ENCODE assay signal across 10 mouse cellular contexts in genomic region chr5:111239223-111239622, GRCm38 (mm10).
DNase-seq lines count a peak whose midpoint lies in the region; ATAC-seq and TF ChIP-seq lines count a peak whose summit lies in the region.
"Had no signal": no experiment of that assay in that cellular context is flagged by ENCODE, and none has a peak within 500 bp of the region (broad histone marks: within the 10 kb centered on the region; RNA-seq: fewer than 3 reads in every experiment).

No protein-coding gene starts in this region.

- intact Hi-C loops in heart, adult 2 months (cut with DNase I) = no loop called here

- TF ChIP-seq EP300 in heart, adult 2 months (IDR thresholded peaks at IDR 0.05; ENCODE audit: insufficient read depth, low read depth, low read length) = no peak

- H3K9ac ChIP-seq in lung, embryonic 15.5 days = no peak overlapping the region
- no peak overlapping the region for H3K9ac ChIP-seq in intestine, embryonic 16.5 days (ENCODE audit: low read depth, low read length)
- H3K9ac ChIP-seq in heart, adult 2 months (ENCODE audit: low read depth, low read length) = no peak overlapping the region
- H3K9ac ChIP-seq: heart, embryonic 13.5 days had no signal

- H3K4me3 ChIP-seq in lung, embryonic 15.5 days = no peak overlapping the region
- H3K4me3 ChIP-seq in intestine, embryonic 16.5 days (ENCODE audit: low read length) = no peak overlapping the region
- H3K4me3 ChIP-seq in heart, adult 2 months = no peak overlapping the region
- H3K4me3 ChIP-seq: heart, embryonic 13.5 days had no signal

- 0 out of 2 replicates have a peak, but pooled peaks have one; percentile 24 for ATAC-seq in lung, embryonic 15.5 days (ENCODE audit: borderline replicate concordance, extremely low read depth, low FRiP score, low TSS enrichment)
- ATAC-seq in intestine, embryonic 16.5 days = peak; percentile 79

- TF ChIP-seq CTCF in heart, adult 2 months (IDR thresholded peaks at IDR 0.05) = no peak

- H3K9me3 ChIP-seq in lung, embryonic 15.5 days = no peaks in the 10 kb centered on the region
- H3K9me3 ChIP-seq in intestine, embryonic 16.5 days (ENCODE audit: control insufficient read depth, low read length) = no peaks in the 10 kb centered on the region
- H3K9me3 ChIP-seq: heart, embryonic 13.5 days had no signal

- no peak for TF ChIP-seq POLR2A in heart, adult 2 months (IDR thresholded peaks at IDR 0.05; ENCODE audit: insufficient read depth, low read depth, low read length)

- no peak for DNase-seq in lung, postnatal 14 days
- DNase-seq in c-Kit-negative CD71-positive TER-119-positive erythroid progenitor cells, embryonic 14.5 days (ENCODE audit: low read depth, low spot score) = peak; percentile 44
- peak; percentile 22 to 45 for DNase-seq in spleen, postnatal 36 days (ENCODE audit: low spot score in 2 of 2)
- no peak for DNase-seq in left cerebral cortex, adult 9 months (ENCODE audit: low spot score in 2 of 2)
- no peak for DNase-seq in heart, adult 9 months (ENCODE audit: low spot score in 2 of 2)
- DNase-seq in heart, adult 2 months = no peak
- DNase-seq: layer of hippocampus, adult 9-11 months had no signal

- 46% methylated on average over 7 of the region's 7 CpGs for WGBS in lung, embryonic 15.5 days
- WGBS in intestine, embryonic 16.5 days = 38% methylated on average over 7 of the region's 7 CpGs
- 59% methylated on average over 7 of the region's 7 CpGs for WGBS in heart, adult 2 months

- no peak overlapping the region for H3K4me2 ChIP-seq in lung, embryonic 15.5 days
- H3K4me2 ChIP-seq in intestine, embryonic 16.5 days (ENCODE audit: low read depth, low read length) = no peak overlapping the region
- H3K4me2 ChIP-seq: heart, embryonic 13.5 days had no signal

- H3K4me1 ChIP-seq in lung, embryonic 15.5 days = peaks cover 19% of the 10 kb centered on the region
- H3K4me1 ChIP-seq in intestine, embryonic 16.5 days (ENCODE audit: control insufficient read depth, insufficient read depth, low read length) = no peaks in the 10 kb centered on the region
- peaks cover 8% of the 10 kb centered on the region for H3K4me1 ChIP-seq in heart, adult 2 months (ENCODE audit: control insufficient read depth, insufficient read depth, low read length)

- 0 out of 2 replicates have a peak, but pooled peaks cover 2% of the 10 kb centered on the region for H3K36me3 ChIP-seq in lung, embryonic 15.5 days
- no peaks in the 10 kb centered on the region for H3K36me3 ChIP-seq in intestine, embryonic 16.5 days (ENCODE audit: control insufficient read depth, insufficient read depth, low read length)
- H3K36me3 ChIP-seq in heart, adult 2 months (ENCODE audit: control insufficient read depth, insufficient read depth, low read length) = no peaks in the 10 kb centered on the region

- H3K27me3 ChIP-seq in lung, embryonic 15.5 days = no peaks in the 10 kb centered on the region
- H3K27me3 ChIP-seq in intestine, embryonic 16.5 days (replicated peaks; ENCODE audit: control insufficient read depth, insufficient read depth, low read length) = no peaks in the 10 kb centered on the region
- no peaks in the 10 kb centered on the region for H3K27me3 ChIP-seq in heart, adult 2 months (ENCODE audit: control insufficient read depth, insufficient read depth, low read length)

- H3K79me2 ChIP-seq in heart, adult 2 months (replicated peaks; ENCODE audit: control insufficient read depth, insufficient read depth, low read length) = no peaks in the 10 kb centered on the region

- H3K27ac ChIP-seq in lung, embryonic 15.5 days = no peak overlapping the region
- no peak overlapping the region for H3K27ac ChIP-seq in intestine, embryonic 16.5 days (ENCODE audit: low read length)
- no peak overlapping the region for H3K27ac ChIP-seq in heart, adult 2 months
- H3K27ac ChIP-seq: heart, embryonic 13.5 days had no signal

Comparison
In these comparisons a context has a peak if more than half of its experiments do, and no peak if none do; other contexts are left out.
1. DNase-seq: peak in c-Kit-negative CD71-positive TER-119-positive erythroid progenitor cells, embryonic 14.5 days (single experiment) and spleen, postnatal 36 days (2 of 2); none in lung, postnatal 14 days (single experiment), left cerebral cortex, adult 9 months (0 of 2), heart, adult 9 months (0 of 2) and heart, adult 2 months (0 of 2).